Mouse (Mus musculus) testis, postnatal 14 days (tissue): ENCODE results near the gene Serpinf1.

Source experiments
- DNase-seq: peaks from one replicate; pipeline ENCODE4 v3.0.0; 2021; ENCODE audit warnings: low spot score

The Serpinf1 gene

DNA sequence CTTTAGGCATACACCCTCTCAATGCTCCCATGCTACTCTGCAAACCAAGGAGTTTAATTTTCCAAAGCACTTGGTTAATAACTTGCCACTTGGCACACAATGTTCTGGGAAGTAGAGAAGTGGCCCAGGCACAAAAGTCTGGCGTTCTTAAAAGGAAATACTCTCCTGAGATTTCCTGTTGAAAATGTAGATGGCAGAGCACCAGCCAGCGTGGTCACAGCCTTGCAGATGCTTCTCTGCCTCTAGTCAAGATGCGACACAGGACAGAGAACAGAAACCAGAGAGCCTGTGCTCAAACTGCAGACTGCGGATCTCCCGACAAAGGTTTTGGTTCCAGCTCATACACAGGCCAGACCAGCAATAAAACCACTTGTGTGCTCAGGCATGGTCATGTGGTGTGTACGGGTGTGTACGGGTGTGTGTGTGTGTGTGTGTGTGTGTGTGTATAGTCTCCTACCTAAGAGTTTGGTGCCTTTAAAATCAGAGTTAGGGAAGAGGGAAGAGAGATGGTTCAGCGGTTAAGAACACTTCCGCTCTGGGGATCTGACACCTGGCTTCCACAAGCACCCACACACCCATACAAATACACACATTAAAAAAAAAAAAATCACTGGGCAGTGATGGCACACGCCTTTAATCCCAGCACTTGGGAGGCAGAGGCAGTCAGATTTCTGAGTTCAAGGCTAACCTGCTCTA, 32.7 kb upstream of the Serpinf1 start:
- DNase-seq, result no peak

DNA sequence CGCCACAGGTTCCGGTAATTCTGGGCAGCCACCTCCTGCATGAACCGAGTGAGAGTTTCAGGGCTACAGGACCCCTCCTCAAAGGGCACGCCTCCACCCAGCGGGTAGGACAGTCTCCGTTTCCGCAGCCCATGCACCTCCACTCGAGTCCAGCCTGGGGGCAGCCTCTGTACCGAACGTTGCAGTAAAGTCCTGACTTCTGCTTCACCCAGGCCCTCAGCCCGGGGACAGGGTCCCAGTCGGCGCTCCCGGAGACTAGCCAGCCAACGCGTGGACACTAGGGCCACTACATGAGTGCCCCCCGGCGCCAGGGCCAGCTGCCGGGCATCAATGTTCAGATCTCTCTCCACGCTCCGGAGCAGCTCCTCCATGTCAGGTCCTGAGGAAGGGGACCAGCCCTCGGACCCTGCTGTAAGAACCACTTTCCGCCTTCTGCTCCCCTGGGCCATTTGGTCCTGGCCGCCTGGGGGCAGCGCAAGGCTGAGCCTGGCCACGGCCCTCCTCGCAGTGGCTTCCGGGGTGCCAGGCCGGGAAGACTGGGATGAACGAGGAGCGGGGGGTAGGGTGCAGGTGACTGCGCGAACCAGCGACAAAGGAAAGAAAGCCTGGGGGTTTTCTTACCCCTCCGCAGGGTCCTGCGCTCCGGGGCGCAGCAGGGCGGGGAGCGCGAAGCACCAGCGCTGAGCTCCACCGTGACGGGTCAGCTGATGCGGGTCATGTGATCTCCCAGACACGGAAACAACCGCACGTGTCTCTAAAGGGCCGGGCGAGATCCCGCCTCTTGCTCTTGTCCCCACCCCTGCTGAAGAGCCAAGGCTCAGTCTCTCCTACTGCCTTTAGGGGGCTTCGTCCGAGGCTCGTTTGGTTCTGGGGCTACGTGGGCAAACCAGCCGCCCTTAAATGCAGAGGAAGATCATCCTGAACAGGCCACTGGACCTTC, 31.8 kb upstream of the Serpinf1 start, which contains the start of gene Wdr81:
Gene Wdr81, minus strand, starts transcription at position 727 of the 940 bp plus-strand sequence.
- peak; percentile 88 for DNase-seq

DNA sequence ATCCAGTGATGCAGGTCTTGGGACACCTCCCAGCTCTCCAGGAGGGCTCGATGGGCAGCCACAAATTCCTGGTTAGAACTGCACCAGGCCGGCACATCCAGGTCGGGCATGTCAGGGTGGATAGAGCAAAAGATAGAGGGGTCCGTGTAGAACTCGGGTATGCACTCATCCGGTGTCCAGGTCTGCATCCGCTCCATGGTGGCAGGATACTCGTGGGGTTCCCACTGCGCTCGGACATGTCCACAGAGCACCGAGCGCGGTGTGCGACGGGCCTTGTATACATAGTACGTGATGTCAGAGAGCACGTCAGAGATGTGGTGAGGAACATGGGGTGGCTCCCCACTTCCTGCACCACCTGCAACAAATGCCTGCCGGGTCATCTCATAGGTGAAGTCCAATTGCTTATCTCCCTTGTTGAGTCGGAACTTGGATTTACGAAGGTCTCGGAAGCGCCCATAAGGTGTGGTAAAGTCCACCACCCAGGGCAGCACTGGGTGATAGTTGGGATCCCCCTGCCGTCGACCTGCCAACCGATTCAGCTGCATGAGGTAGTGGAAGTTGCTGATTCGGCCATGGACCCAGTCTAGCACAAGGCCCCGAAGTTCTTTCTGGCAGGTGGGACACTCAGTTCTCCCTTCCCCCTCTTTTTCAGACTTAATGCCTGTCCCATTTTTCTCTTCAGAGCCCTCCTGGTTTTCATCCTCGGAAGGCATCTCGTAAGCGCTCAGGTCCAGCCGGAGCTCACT, 30.5 kb upstream of the Serpinf1 start:
- DNase-seq, result no peak

DNA sequence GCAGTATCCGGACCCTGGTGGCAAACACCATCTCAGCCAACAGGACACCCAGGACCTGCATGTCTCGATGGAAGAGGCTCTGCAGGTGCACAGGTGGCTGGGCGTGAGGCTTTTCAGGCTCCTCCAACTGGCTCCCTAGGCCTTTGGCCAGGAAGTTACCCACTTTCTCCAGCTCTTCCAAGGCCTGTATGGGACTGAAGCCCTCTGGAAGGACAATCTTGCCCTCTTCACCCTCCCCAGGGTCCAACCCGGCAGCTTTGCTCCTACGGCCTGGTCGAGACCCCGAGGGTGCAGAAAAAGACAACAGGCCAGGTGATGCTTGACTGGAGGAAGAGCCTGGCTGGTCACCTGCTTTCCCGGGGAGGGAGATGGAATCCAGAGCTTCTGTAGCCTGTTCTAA, 29.6 kb upstream of the Serpinf1 start:
- no peak for DNase-seq

DNA sequence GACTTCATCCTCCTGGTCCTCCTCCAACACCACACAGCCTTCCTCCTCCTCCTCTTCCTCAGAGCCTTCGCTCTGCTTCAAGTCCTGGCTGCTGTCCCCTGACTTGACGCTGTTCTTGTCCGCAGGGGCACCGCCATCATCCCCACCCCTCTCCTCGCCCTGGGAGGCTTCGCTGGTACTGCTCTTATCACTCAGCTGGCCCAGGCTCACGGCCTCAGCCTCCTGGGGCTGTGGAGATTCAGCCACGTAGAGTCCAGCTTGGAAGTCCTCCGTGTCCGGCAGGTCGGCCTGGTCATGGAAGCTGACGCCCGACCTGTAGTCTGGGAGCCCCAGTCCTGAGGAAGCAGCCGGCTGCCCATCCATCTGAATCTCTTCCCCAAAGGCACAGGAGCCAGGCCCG, 28.4 kb upstream of the Serpinf1 start:
- DNase-seq, result no peak

DNA sequence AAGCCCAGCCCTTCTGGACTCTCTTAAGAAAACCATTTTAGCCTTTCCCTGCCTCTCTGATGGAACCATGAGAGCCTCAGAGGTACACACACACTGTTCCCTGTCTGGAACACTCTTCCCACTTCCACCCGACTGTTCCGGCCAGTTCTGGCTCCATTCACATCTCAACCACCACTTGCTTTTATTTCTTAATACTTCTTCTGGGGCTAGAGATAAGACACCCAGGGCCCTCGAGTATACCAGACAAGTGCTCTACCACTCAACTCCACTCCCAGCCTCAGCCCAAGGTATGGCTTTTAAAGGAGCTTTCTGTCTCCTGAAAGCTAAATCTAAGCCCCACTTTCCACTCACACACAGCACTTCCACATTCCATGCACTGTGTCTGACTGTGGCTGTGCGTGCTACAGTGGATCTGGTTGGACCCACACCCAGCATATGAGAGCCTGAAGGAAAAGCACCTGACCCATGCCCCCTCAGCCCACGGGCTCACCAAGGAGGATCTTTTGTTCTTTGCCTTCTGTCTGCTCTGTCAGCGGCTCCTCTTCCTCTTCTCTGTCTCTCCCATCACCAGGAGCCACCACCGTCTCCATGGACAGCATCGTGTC, 27.9 kb upstream of the Serpinf1 start:
- DNase-seq, result no peak

DNA sequence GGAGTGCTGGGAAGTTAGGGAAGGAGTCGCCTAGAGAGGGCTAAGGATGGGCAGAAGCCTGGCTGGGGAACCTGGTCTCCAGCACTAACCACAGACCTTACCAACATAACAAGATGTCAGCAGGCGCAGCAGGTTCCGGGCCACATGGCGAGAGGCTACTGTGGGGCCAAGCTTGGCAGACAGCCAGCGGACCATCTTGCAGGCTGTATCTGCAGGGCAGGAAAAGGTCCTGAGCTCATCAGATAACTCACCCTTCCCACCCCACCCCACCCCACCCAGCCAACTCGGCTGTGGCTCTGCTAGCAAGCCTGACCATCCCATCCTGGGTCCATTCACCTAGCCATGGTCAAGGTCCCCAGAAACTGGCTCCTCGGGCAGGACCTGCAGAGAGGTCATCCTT, 27.2 kb upstream of the Serpinf1 start:
- DNase-seq, result no peak

DNA sequence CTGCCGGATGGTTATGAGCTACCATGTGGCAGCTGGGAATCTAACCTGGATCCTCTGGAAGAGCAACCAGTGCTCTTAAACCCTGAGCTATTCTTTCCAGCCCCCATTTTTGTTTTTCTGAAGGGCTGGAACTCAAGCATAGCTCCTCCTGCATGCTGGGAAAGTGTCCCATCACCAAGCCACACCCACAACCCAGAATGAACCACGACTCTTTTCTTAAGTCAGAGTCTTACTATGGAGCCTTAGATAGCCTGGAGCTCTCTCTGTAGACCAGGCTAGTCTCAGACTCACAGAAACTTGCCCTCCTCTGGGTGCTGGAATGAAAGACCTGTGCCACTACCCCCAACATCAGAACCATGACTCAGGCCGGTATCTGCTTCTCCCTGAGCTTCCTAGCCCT, 26.1 kb upstream of the Serpinf1 start:
- no peak for DNase-seq

DNA sequence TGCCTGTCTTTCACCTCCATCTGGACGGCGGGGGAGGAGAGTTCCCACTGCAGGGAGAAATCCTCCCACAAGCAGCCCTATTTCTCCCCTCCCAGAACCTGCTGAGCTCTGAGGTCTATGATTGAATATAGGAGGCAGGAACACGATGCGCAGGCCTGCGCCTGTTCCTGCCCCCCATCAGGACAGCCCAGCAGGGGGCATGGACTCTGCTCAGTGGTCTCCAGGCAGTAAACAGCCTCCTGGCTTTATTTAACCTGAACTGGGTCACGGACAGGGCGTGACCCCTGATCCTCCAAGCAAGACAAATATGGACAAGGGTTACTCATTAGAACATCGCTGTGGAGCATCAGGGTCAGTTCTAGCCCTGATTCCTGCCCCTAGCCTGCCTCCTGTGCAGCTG, 21.2 kb upstream of the Serpinf1 start:
- no peak for DNase-seq

DNA sequence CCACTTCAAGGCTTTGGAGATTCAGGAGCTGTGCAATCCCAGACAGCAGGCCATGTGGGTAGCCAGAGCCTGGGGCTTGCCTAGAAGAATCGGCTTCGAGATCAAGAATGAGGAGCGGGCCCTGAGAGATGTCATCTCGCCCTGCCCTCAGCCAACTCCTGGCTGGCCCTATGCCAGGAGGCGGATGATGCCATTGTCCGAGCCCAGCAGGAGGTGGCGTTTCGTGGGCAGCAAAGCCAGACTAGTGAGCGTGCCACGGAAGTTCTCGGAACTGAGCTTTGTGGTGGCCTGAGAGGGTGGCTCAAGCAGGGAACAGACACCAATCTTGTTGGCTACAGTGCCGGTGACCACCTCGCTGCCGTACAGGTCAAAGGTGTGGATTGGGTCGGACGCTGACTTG, 19.1 kb upstream of the Serpinf1 start:
- no peak for DNase-seq

DNA sequence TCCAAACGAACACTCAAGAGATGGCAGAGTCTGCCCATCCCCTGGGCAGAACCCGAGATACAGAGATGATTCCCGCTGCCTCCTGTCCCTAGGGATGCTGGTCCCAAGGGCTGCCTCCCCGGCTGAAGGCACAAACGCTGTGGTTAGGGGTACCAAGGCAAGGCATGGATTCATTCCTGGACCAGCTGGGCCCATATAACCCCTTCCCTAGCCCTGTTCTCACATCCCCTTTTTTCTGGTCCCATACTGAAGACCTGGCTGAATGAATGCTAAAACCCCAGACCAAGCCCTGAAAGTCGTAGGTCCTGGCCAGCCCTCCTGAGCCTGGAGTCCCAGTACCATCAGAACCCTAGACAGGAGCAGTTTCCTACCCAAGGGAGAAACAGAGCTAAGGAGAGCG, 18.5 kb upstream of the Serpinf1 start:
- DNase-seq, result no peak

DNA sequence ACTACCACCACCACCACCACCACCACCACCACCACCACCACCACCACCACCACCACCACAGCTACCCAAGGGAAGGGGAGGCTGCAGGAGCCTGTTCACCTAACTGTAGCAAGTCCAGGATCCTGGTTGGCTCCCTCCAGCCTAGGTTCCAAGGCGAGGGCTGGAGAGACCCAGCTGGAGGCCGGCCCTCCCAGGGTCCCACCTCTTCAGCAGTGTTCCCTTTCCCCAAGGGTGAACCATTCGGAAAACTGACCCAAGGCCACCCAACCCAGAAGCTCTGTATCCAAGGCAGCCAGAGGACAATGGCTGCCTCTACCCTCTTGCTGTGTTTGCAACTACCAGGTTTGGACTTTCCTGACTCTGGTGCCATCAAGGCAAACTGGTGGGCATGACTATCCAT, 17.4 kb upstream of the Serpinf1 start:
- no peak for DNase-seq

DNA sequence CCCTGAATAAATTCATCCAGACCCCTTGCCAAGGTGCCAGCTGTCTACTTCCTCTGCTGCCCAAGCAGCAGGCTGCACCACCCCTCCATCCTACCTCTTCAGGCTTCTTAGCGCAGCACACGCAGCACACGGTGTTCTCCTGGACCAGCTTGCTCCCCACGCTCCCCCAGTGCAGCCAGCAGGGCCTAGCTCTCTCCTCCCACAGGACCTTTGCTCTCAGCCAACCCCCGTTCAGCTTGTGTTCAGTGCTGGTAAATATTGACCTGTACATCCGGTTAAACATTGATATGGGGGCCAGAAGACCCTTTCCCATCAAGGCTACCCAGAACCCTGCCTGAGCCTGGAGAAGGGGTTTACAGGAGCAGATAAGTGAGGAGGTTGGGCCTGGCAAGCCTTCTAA, 16.9 kb upstream of the Serpinf1 start, which contains the start of gene Serpinf2:
Gene Serpinf2, minus strand, starts transcription at position 229 of the 400 bp plus-strand sequence.
- DNase-seq, result no peak

DNA sequence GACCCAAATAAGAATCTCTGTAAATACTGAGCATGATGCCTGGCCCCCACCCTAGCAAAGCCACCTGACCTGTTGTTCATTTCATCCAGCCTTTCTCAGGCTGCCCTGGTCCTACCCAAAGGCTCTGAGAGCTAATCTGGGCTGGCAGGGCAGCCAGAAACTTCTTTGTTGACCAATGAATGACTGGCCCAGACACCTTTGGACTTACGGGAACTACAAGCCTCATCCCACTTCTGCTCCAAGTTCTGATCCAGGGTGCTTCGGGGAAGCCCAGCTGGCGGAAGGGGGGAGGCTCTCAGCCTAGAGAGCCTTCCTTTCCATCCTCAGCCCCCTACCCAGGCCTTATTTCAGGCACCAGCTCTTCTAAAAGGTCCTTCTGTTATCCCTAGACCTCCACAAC, 16.3 kb upstream of the Serpinf1 start:
- no peak for DNase-seq

DNA sequence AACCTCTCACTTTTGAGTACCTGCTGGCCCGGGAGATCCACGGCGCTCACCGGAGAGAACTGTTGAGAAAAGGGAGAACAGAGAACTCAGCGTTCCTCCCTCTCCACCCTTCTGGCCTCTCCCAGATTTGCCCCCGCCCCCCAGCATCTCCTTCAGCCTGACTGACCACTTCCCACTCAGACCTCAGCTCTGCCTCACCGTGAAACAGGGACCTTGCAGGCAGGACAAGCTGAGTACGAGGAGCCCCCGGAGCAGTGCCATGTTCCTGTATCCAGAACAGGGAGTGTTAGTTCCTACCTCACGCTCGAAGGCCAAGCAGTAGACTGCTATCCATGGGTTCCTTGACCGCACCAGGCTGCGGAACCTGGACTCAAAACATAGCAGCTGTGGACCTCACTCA, 15.7 kb upstream of the Serpinf1 start:
- DNase-seq, result peak; percentile 55

DNA sequence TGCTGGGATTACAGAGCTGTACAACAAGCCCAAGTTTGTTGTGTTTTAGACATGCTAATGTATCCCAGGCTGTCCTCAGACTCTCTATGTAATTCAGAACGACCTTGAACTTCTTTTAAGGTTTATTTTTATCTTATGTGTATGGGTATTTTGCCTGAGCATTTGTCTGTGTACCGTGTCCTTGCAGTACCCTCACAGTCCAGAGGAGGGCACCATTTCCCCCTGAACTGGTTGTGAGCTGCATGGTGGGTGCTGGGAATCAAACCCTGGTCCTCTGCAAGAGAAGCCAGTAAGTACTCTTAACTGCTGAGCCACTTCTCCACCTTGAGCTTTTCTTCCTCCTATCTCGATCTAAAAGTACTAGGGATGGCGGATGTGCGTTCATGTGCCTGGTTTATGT, 11.6 kb upstream of the Serpinf1 start:
- DNase-seq, result no peak

DNA sequence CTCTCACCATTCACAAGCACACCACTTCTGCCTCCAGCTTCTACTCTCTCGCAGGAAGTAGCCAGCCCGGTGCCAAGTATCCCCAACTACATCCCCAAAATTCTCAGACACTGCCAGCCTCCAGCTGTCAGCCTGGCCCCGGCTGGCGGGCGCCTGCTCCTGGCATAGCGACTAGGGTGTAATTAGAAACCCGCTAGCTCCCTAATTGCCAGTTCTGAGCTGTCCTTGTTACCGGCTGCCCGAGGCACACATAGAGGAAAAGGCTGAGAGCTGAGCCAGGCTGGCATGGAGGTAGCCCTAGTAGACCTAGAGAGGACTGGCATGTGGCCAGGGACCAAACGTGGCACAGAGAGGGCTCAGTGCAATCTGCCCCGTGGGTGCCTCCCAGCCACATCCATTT, 8.8 kb upstream of the Serpinf1 start:
- no peak for DNase-seq

DNA sequence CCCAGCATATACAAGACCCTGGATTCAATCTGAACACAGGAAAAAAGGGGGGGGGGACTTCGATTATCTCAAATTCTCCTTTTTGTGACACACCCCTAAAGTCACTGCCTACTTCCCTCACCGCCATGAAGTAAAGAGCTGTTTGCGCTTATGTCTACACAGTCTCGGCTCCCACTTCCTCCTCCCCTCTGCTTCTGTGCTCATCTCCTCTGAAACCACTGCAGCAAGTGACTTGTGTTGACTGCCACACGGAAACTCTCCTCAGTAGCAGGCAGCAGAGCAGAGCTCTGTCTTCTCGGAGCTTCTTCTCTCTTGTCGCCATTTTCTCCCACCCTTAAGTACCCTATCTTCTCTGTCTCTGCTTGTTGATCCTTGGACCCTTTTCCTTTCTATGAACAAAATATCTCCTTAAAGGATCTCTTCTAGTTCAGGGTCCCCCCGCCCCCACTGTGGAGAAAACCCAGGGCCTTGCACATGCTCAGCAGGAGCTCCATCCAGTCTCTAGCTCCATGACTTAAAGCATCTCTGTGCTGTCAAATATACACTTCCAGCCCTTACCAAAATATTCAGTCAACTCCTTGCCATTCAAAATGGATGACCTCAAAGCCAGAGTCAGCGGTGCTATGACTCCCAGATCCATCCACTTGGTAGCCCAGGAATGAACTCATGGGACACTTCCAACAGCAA, 6.7 kb upstream of the Serpinf1 start:
- no peak for DNase-seq

DNA sequence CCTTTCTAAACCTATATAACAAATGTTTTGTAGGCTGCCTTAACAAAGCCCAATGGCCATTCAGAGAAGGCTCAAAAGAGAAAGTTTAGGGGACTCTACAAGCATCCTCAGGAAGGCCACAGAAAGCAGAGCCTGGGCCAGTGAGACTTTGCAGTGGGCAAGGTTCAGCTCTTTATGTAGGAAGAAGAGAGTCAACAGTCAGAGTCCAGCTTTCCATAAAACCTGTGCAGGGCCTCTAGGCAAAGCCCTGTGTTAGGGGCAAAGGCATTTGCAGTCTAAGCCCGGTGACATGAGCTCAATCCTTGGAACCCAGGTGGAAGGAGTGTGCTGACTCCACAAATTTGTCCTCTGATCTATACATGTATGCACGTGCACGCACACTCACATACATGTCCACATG, 2.0 kb upstream of the Serpinf1 start:
- no peak for DNase-seq

DNA sequence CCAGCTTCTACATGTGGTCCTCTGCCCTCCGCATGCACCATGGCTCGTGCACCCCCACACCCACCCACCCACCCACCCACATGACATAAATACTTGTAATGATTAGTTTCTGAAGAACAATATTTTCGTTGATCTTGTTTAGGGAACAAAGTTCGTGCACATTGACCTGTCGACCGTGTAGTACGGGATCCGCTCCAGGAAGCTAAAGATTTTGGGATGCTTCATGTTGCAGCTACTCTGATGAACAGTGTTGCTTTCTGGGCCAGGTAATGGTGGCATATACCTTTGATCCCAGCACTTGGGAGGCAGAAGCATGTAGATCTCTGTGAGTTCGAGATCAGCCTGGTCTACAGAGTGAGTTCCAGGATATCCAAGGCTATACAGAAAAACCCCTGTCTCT, 1.5 kb upstream of the Serpinf1 start:
- DNase-seq, result no peak

DNA sequence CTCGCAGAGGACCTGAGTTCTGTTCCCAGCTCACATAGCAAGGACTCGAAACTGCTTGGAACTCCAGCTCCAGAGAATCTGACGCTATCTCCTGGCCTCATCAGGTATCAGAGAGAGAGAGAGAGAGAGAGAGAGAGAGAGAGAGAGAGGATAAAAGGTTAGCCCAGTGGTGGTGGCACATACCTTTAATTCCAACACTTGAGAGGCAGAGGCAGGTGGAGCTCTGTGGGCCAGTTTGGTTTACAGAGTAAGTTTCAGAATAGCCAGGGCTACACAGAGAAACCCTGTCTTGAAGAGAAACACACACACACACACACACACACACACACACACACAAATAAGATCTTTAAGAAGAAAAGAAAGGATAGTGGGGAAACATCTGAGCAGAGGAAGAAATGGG, 590 bp upstream of the Serpinf1 start:
- DNase-seq, result no peak
